Mouse (Mus musculus): ENCODE measurements around the gene Gm13290.
"Not testable (repeated sequence)": the region's sequence is repeated elsewhere in the genome, so short reads cannot be mapped to it uniquely, and the experiment has no call there.

Gm13290 gene

DNA sequence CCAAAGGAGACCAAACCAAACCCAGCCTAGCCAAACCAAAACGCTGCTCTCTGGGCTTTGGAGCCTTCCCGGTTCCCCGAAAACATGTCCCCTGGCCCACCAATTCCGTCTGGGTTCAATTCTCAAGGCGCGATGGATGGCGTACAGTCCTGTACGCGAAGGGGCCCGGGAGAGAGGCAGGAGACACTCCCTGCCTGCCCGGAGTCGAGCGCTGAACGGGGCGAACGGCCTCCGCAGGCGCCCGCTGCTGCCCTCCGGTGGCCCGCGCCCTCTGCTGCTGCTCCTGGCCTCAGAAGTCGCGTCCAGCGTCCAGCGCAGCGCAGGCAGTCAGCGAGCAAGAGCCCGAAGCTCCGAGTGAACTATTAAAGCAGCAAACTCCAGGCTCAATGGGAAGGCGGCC is 8.7 kb downstream of the Gm13290 start:
- DNase-seq = not testable (repeated sequence)

DNA sequence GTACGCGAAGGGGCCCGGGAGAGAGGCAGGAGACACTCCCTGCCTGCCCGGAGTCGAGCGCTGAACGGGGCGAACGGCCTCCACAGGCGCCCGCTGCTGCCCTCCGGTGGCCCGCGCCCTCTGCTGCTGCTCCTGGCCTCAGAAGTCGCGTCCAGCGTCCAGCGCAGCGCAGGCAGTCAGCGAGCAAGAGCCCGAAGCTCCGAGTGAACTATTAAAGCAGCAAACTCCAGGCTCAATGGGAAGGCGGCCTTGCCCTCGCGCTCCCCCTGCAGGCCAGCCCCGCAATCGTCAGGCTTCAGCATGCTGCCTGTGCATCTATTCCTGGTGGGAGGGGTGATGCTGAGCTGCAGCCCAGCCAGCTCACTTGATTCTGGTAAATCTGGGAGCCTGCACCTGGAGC is 11.8 kb downstream of the Gm13290 start, which contains the start of gene Gm13276:
Gene Gm13276, plus strand, starts transcription at position 301 of the 400 bp plus-strand sequence.
- not testable (repeated sequence) for DNase-seq

DNA sequence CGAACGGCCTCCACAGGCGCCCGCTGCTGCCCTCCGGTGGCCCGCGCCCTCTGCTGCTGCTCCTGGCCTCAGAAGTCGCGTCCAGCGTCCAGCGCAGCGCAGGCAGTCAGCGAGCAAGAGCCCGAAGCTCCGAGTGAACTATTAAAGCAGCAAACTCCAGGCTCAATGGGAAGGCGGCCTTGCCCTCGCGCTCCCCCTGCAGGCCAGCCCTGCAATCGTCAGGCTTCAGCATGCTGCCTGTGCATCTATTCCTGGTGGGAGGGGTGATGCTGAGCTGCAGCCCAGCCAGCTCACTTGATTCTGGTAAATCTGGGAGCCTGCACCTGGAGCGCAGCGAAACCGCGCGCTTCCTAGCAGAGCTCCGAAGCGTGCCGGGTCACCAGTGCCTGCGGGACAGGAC is 14.8 kb downstream of the Gm13290 start, which contains the start of gene Gm13277:
Gene Gm13277, plus strand, starts transcription at position 231 of the 400 bp plus-strand sequence.
- peak; percentile 74 for DNase-seq

DNA sequence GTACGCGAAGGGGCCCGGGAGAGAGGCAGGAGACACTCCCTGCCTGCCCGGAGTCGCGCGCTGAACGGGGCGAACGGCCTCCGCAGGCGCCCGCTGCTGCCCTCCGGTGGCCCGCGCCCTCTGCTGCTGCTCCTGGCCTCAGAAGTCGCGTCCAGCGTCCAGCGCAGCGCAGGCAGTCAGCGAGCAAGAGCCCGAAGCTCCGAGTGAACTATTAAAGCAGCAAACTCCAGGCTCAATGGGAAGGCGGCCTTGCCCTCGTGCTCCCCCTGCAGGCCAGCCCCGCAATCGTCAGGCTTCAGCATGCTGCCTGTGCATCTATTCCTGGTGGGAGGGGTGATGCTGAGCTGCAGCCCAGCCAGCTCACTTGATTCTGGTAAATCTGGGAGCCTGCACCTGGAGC is 17.6 kb downstream of the Gm13290 start, which contains the start of gene Gm13278:
Gene Gm13278, plus strand, starts transcription at position 301 of the 400 bp plus-strand sequence.
- DNase-seq = not testable (repeated sequence)

DNA sequence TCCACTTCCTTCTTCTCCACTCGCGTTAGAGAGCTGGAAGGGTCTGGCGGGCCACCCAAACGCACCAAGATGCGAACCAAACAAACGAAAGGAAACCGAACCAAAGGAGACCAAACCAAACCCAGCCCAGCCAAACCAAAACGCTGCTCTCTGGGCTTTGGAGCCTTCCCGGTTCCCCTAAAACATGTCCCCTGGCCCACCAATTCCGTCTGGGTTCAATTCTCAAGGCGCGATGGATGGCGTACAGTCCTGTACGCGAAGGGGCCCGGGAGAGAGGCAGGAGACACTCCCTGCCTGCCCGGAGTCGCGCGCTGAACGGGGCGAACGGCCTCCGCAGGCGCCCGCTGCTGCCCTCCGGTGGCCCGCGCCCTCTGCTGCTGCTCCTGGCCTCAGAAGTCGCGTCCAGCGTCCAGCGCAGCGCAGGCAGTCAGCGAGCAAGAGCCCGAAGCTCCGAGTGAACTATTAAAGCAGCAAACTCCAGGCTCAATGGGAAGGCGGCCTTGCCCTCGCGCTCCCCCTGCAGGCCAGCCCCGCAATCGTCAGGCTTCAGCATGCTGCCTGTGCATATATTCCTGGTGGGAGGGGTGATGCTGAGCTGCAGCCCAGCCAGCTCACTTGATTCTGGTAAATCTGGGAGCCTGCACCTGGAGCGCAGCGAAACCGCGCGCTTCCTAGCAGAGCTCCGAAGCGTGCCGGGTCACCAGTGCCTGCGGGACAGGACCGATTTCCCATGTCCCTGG is 20.5 kb downstream of the Gm13290 start, which contains the start of gene Gm13275:
Gene Gm13275, plus strand, starts transcription at position 552 of the 740 bp plus-strand sequence.
- DNase-seq = peak; percentile 74

DNA sequence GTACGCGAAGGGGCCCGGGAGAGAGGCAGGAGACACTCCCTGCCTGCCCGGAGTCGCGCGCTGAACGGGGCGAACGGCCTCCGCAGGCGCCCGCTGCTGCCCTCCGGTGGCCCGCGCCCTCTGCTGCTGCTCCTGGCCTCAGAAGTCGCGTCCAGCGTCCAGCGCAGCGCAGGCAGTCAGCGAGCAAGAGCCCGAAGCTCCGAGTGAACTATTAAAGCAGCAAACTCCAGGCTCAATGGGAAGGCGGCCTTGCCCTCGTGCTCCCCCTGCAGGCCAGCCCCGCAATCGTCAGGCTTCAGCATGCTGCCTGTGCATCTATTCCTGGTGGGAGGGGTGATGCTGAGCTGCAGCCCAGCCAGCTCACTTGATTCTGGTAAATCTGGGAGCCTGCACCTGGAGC is 23.5 kb downstream of the Gm13290 start, which contains the start of gene Gm13279:
Gene Gm13279, plus strand, starts transcription at position 301 of the 400 bp plus-strand sequence.
- not testable (repeated sequence) for DNase-seq

DNA sequence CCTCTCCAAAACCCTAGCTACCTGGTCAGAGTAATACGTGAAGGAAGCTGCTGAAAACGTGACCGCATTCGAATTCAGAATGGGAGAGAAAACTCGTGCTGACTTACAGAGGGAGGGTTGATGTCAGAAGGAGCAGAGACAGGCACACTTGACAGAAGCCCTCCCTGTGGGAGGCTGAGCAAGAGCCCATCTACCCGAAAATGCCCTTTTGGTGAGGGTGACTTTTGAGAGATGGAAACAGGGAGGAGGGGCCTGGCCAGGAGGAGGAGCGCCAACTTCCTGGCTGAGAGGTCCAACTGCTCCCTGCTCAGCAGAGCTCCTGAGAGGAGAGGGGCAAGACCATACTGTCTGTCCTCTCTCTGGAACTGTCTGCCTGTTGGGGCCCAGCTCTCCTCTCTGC is 25.7 kb downstream of the Gm13290 start, which contains the start of gene Gm13285:
Gene Gm13285, plus strand, starts transcription at position 301 of the 400 bp plus-strand sequence.
- DNase-seq = not testable (repeated sequence)

DNA sequence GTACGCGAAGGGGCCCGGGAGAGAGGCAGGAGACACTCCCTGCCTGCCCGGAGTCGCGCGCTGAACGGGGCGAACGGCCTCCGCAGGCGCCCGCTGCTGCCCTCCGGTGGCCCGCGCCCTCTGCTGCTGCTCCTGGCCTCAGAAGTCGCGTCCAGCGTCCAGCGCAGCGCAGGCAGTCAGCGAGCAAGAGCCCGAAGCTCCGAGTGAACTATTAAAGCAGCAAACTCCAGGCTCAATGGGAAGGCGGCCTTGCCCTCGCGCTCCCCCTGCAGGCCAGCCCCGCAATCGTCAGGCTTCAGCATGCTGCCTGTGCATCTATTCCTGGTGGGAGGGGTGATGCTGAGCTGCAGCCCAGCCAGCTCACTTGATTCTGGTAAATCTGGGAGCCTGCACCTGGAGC is 29.3 kb downstream of the Gm13290 start, which contains the start of gene Gm13287:
Gene Gm13287, plus strand, starts transcription at position 301 of the 400 bp plus-strand sequence.
- not testable (repeated sequence) for DNase-seq

DNA sequence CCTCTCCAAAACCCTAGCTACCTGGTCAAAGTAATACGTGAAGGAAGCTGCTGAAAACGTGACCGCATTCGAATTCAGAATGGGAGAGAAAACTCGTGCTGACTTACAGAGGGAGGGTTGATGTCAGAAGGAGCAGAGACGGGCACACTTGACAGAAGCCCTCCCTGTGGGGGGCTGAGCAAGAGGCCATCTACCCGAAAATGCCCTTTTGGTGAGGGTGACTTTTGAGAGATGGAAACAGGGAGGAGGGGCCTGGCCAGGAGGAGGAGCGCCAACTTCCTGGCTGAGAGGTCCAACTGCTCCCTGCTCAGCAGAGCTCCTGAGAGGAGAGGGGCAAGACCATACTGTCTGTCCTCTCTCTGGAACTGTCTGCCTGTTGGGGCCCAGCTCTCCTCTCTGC is 31.6 kb downstream of the Gm13290 start, which contains the start of gene Gm13288:
Gene Gm13288, plus strand, starts transcription at position 301 of the 400 bp plus-strand sequence.
- not testable (repeated sequence) for DNase-seq

DNA sequence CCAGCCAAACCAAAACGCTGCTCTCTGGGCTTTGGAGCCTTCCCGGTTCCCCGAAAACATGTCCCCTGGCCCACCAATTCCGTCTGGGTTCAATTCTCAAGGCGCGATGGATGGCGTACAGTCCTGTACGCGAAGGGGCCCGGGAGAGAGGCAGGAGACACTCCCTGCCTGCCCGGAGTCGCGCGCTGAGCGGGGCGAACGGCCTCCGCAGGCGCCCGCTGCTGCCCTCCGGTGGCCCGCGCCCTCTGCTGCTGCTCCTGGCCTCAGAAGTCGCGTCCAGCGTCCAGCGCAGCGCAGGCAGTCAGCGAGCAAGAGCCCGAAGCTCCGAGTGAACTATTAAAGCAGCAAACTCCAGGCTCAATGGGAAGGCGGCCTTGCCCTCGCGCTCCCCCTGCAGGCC is 32.1 kb downstream of the Gm13290 start:
- DNase-seq = peak; percentile 24

DNA sequence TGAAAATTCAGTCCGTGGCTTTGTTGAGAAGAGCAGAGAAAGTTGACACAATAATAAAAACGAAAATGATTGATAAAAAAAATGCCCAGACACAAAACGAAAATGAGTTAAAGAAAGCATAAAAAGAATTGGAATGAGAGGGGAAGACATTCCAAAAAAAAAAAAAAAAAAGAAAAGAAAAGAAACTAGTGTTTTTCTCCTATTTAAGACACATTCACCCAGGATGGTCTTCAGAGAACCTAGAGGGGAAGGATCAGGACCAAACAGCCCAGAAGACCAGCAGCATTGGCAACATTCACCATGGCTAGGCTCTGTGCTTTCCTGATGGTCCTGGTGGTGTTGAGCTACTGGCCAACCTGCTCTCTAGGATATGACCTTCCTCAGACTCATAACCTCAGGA is 42.3 kb downstream of the Gm13290 start, which contains the start of gene Ifna7:
Gene Ifna7, plus strand, starts transcription at position 301 of the 400 bp plus-strand sequence.
- no peak for DNase-seq

DNA sequence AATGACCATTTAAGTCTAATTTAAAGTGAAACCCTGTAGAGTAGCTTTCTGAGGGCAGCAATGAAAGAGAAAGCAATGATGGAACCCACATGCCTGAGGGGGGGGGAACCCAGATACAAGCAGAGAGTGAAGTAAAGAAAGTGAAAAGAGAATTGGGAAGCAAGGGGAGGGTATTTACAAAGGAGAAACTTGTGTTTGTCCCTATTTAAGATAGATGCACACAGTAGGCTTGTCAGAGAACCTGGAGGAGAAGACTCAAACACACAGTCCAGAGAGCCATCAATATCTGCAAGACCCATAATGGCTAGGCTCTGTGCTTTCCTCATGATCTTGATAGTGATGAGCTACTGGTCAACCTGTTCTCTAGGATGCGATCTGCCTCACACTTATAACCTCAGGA is 46.0 kb downstream of the Gm13290 start, which contains the start of gene Ifna11:
Gene Ifna11, plus strand, starts transcription at position 301 of the 400 bp plus-strand sequence.
- DNase-seq = no peak

DNA sequence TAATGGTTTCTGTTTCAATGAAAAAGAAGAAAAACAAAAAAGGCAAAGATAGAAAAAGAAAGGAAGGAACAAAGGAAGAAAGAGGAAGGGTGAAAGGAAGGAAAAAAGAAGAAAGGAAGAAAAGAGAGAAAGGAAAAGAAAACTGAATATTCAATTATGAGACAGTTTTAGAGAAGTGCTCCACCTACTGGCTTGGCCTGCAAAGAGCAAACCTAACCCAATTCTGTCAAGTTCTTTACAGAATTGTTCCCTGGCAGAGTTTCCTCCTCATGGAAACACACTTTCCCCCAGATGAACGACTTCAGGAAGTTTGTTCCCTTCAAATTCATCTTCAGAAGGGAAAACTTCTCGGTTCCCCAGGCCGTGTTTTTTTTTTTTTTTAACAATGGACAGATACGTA is 49.4 kb downstream of the Gm13290 start:
- peak; percentile 10 for DNase-seq
